Mouse (Mus musculus): ENCODE data around the gene Vsig2. TPM values are rescaled to one million over a fixed set of nuclear protein-coding genes. Genes with fewer than 3 reads are reported as not detected.

Gene Vsig2
- polyA plus RNA-seq, 1 experiment from 2014 or later = 1.6 TPM

Other genes with a start within 250 kb of the Vsig2 start
- 8.1 and 8.5 TPM in 2 replicates for gene Ccdc15, start 190.8 kb upstream of the Vsig2 start, polyA plus RNA-seq (2016; fragmentation: Nextera tagmentation; extraction: Ambion mirVana)
- gene Hepacam, start 171.9 kb upstream of the Vsig2 start, polyA plus RNA-seq (2016; fragmentation: Nextera tagmentation; extraction: Ambion mirVana) = 0.06 TPM in 1 of 2 replicates, not detected in the other
- 8.4 and 10.3 TPM in 2 replicates for gene Robo4, start 137.4 kb upstream of the Vsig2 start, polyA plus RNA-seq (2016; fragmentation: Nextera tagmentation; extraction: Ambion mirVana)
- 0.10 TPM in 1 of 2 replicates, not detected in the other for gene Robo3, start 106.0 kb upstream of the Vsig2 start, polyA plus RNA-seq (2016; fragmentation: Nextera tagmentation; extraction: Ambion mirVana)
- 40.4 and 45.0 TPM in 2 replicates for gene Msantd2, start 49.9 kb upstream of the Vsig2 start, polyA plus RNA-seq (2016; fragmentation: Nextera tagmentation; extraction: Ambion mirVana)
- 26.8 and 29.7 TPM in 2 replicates for gene Esam, start 11.2 kb upstream of the Vsig2 start, polyA plus RNA-seq (2016; fragmentation: Nextera tagmentation; extraction: Ambion mirVana)
- 5.1 and 6.1 TPM in 2 replicates for gene Nrgn, start 13.6 kb downstream of the Vsig2 start, polyA plus RNA-seq (2016; fragmentation: Nextera tagmentation; extraction: Ambion mirVana)
- gene Siae, start 16.4 kb downstream of the Vsig2 start, polyA plus RNA-seq (2016; fragmentation: Nextera tagmentation; extraction: Ambion mirVana) = 4.5 and 5.0 TPM in 2 replicates
- 6.0 and 6.1 TPM in 2 replicates for gene Spa17, start 74.5 kb downstream of the Vsig2 start, polyA plus RNA-seq (2016; fragmentation: Nextera tagmentation; extraction: Ambion mirVana)
- gene Tbrg1, start 118.1 kb downstream of the Vsig2 start, polyA plus RNA-seq (2016; fragmentation: Nextera tagmentation; extraction: Ambion mirVana) = 138 and 145 TPM in 2 replicates
- gene Panx3, start 130.0 kb downstream of the Vsig2 start, polyA plus RNA-seq (2016; fragmentation: Nextera tagmentation; extraction: Ambion mirVana) = 0.61 and 4.9 TPM in 2 replicates
- gene Olfr160, start 177.0 kb downstream of the Vsig2 start, polyA plus RNA-seq (2016; fragmentation: Nextera tagmentation; extraction: Ambion mirVana) = not detected in 2 replicates
- gene Olfr874, start 205.9 kb downstream of the Vsig2 start, polyA plus RNA-seq (2016; fragmentation: Nextera tagmentation; extraction: Ambion mirVana) = not detected in 2 replicates
- gene Olfr875, start 232.6 kb downstream of the Vsig2 start, polyA plus RNA-seq (2016; fragmentation: Nextera tagmentation; extraction: Ambion mirVana) = not detected in 2 replicates

All from limb, embryonic 12.5 days (tissue).